In genomic region chr4:149674814-149675377, GRCm38 (mm10) we compare ENCODE assay signal across 9 mouse cellular contexts. TPM values are rescaled to one million over a fixed set of nuclear protein-coding genes. Genes with fewer than 3 reads are reported as not detected.
A peak's percentile ranks its signal among the peaks of the same experiment; 100 is the strongest.
DNase-seq lines count a peak whose midpoint lies in the region; ATAC-seq and TF ChIP-seq lines count a peak whose summit lies in the region.
"Had no signal": no experiment of that assay in that cellular context is flagged by ENCODE, and none has a peak within 500 bp of the region (broad histone marks: within the 10 kb centered on the region; RNA-seq: fewer than 3 reads in every experiment).

No protein-coding gene starts in this region.

- peak overlapping the region; percentile 57 for H3K4me3 ChIP-seq in lung, embryonic 14.5 days (ENCODE audit: low read depth, low read length)
- peak overlapping the region; percentile 66 for H3K4me3 ChIP-seq in forebrain, embryonic 14.5 days (ENCODE audit: low read depth, low read length)
- peak overlapping the region; percentile 74 for H3K4me3 ChIP-seq in limb, embryonic 10.5 days
- H3K4me3 ChIP-seq in olfactory bulb, adult 2 months (ENCODE audit: insufficient read depth, low read depth, low read length), result peak overlapping the region; percentile 71

- WGBS in lung, embryonic 14.5 days, result 9% methylated on average over 8 of the region's 8 CpGs
- WGBS in forebrain, embryonic 14.5 days, result 7% methylated on average over 8 of the region's 8 CpGs
- 17% methylated on average over 8 of the region's 8 CpGs for WGBS in limb, embryonic 10.5 days
- 22% methylated on average over 8 of the region's 8 CpGs for WGBS in olfactory bulb, adult 2 months

- TF ChIP-seq POLR2A in olfactory bulb, adult 2 months (IDR thresholded peaks at IDR 0.05; ENCODE audit: insufficient read depth, low read depth, low read length), result no peak

- no peak for ATAC-seq in lung, embryonic 14.5 days (ENCODE audit: insufficient read depth)
- ATAC-seq in forebrain, embryonic 14.5 days, result no peak

- no peaks in the 10 kb centered on the region for H3K9me3 ChIP-seq in lung, embryonic 14.5 days (ENCODE audit: low read depth, low read length)
- no peaks in the 10 kb centered on the region for H3K9me3 ChIP-seq in forebrain, embryonic 14.5 days (replicated peaks; ENCODE audit: control insufficient read depth, low read length)
- no peaks in the 10 kb centered on the region for H3K9me3 ChIP-seq in limb, embryonic 10.5 days (replicated peaks)

- H3K4me2 ChIP-seq in lung, embryonic 14.5 days, result peak overlapping the region; percentile 98
- H3K4me2 ChIP-seq in forebrain, embryonic 14.5 days (ENCODE audit: low read length), result peak overlapping the region; percentile 88

- no peak overlapping the region for H3K9ac ChIP-seq in lung, embryonic 14.5 days
- H3K9ac ChIP-seq in forebrain, embryonic 14.5 days (ENCODE audit: low read length), result peak overlapping the region; percentile 78

- no peaks in the 10 kb centered on the region for H3K36me3 ChIP-seq in lung, embryonic 14.5 days (ENCODE audit: insufficient read depth)
- H3K36me3 ChIP-seq in forebrain, embryonic 14.5 days (ENCODE audit: control insufficient read depth, insufficient read depth, low read length), result no peaks in the 10 kb centered on the region
- H3K36me3 ChIP-seq in limb, embryonic 10.5 days, result no peaks in the 10 kb centered on the region

- H3K27ac ChIP-seq in lung, embryonic 14.5 days (ENCODE audit: low read depth), result no peak overlapping the region
- peak overlapping the region; percentile 39; the same call in 1 of the 2 replicates for H3K27ac ChIP-seq in forebrain, embryonic 14.5 days (ENCODE audit: low read depth, low read length)
- 0 out of 2 replicates have a peak overlapping the region, but pooled peaks have one; percentile 69 for H3K27ac ChIP-seq in limb, embryonic 10.5 days
- no peak overlapping the region for H3K27ac ChIP-seq in olfactory bulb, adult 2 months (ENCODE audit: insufficient read depth, low read depth, low read length)

- no peak for DNase-seq in lung, embryonic 14.5 days
- no peak for DNase-seq in lung, adult 18-20 months
- DNase-seq in forebrain, embryonic 14.5 days (ENCODE audit: low spot score), result no peak
- DNase-seq in limb, embryonic 10.5 days (ENCODE audit: low spot score), result no peak
- DNase-seq in adrenal gland, adult 8-10 months, result no peak
- DNase-seq in spleen, postnatal 4 days (ENCODE audit: low spot score in 2 of 2), result no peak
- no peak for DNase-seq in T-cell, adult 2 months (ENCODE audit: low spot score)
- DNase-seq: right cerebral cortex, adult 18-20 months had no signal

- peaks cover 3% of the 10 kb centered on the region; the same call in 1 of the 2 replicates for H3K4me1 ChIP-seq in lung, embryonic 14.5 days (ENCODE audit: insufficient read depth)
- no peaks in the 10 kb centered on the region for H3K4me1 ChIP-seq in forebrain, embryonic 14.5 days (ENCODE audit: control insufficient read depth, insufficient read depth, low read length)
- H3K4me1 ChIP-seq in limb, embryonic 10.5 days, result peaks cover 17% of the 10 kb centered on the region
- H3K4me1 ChIP-seq in olfactory bulb, adult 2 months (ENCODE audit: control insufficient read depth, insufficient read depth, low read length), result peaks cover 11% of the 10 kb centered on the region

- TF ChIP-seq CTCF in lung, embryonic 14.5 days (IDR thresholded peaks at IDR 0.05; ENCODE audit: low read depth), result no peak
- TF ChIP-seq CTCF in olfactory bulb, adult 2 months (IDR thresholded peaks at IDR 0.05; ENCODE audit: insufficient read depth, low read depth, low read length), result no peak

- peaks cover 16% of the 10 kb centered on the region for H3K27me3 ChIP-seq in lung, embryonic 14.5 days (ENCODE audit: insufficient read depth, low read length)
- 0 out of 2 replicates have a peak, but pooled peaks cover 7% of the 10 kb centered on the region for H3K27me3 ChIP-seq in forebrain, embryonic 14.5 days (replicated peaks; ENCODE audit: control insufficient read depth, insufficient read depth, low read length)
- H3K27me3 ChIP-seq in limb, embryonic 10.5 days (ENCODE audit: low read depth, poor library complexity, severe bottlenecking), result peaks cover 33% of the 10 kb centered on the region

RNA-seq across cellular contexts. Expression of gene Pik3cd, which starts 27.5 kb away (rescaled TPM):
- polyA plus RNA-seq in lung, embryonic 14.5 days (2014; fragmentation: Nextera tagmentation; extraction: Ambion mirVana), result 4.9 and 5.5 TPM in 2 replicates
- polyA plus RNA-seq in forebrain, embryonic 14.5 days (2014; fragmentation: Nextera tagmentation; extraction: Ambion mirVana), result 8.9 and 12.9 TPM in 2 replicates
- 2.7 and 3.4 TPM in 2 replicates for polyA plus RNA-seq in limb, embryonic 10.5 days (2016; fragmentation: Nextera tagmentation; extraction: Ambion mirVana)
- not detected in 2 replicates for polyA plus RNA-seq in olfactory bulb, adult 2 months (2012; ENCODE audit: insufficient read depth, insufficient read length, low replicate concordance, missing spikeins)
- 1 to 10 TPM; 4.8 to 9.3 (median 7.0) TPM for total RNA-seq in adrenal gland, adult 8-10 months (2022)

Comparison
In these comparisons a context has a peak if more than half of its experiments do, and no peak if none do; other contexts are left out.
1. H3K27ac ChIP-seq: peak in forebrain, embryonic 14.5 days (single experiment) and limb, embryonic 10.5 days (single experiment); none in lung, embryonic 14.5 days (single experiment) and olfactory bulb, adult 2 months (single experiment).
2. Peak in every context shown above with its lines, with median percentiles within 50 percentile points of each other: H3K4me3 ChIP-seq.